Mouse (Mus musculus) lung, postnatal 10 days (tissue): ENCODE measurements around the gene Elp5.
"Not testable (repeated sequence)": the region's sequence is repeated elsewhere in the genome, so short reads cannot be mapped to it uniquely, and the experiment has no call there.

Source experiments
- DNase-seq: peaks from one replicate; pipeline ENCODE4 v3.0.0; 2021

Elp5 gene

GRCm38 (mm10) chr11:69982225-69982624 lies at the start of gene Elp5:
TSS of gene Elp5 (minus strand) at chr11:69982517.
- no peak for DNase-seq

DNA sequence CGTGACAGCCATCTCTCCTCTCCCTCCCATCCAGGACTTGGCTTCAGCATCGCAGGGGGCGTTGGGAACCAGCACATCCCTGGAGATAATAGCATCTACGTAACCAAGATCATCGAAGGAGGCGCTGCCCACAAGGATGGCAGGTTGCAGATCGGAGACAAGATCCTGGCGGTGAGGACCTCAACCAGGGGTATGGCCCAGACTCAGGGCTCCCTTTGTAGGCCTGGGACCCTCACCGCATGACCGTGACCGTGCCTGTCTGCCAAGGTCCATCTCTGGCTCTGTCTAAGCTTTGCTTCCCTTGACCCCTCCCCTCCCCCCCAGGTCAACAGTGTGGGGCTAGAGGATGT lies 49.0 kb upstream of the Elp5 start:
- no peak for DNase-seq

DNA sequence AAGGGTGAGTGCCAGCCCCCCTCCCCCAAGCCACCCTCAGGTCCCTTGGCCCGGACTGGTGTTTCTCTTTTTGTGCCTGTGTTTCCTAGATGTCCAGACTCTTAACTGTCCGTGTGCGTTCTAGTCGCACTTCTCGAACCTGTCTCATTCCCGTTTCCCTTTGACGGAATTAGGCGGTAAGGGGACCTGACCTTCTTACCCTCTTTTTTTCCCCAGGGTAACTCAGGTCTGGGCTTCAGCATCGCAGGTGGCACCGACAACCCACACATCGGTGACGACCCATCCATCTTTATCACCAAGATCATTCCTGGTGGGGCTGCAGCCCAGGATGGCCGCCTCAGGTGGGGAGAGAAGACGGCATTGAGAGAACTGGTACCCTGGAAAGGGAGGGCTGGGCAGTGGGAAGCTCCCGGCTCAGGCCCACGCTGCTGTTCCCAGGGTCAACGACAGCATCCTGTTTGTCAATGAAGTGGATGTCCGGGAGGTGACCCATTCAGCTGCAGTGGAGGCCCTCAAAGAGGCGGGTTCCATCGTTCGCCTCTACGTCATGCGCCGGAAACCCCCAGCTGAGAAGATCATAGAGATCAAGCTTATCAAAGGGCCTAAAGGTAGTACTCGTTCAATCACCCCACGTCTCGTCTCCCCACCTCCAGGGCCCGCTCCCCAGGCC lies 48.5 kb upstream of the Elp5 start:
- no peak for DNase-seq

DNA sequence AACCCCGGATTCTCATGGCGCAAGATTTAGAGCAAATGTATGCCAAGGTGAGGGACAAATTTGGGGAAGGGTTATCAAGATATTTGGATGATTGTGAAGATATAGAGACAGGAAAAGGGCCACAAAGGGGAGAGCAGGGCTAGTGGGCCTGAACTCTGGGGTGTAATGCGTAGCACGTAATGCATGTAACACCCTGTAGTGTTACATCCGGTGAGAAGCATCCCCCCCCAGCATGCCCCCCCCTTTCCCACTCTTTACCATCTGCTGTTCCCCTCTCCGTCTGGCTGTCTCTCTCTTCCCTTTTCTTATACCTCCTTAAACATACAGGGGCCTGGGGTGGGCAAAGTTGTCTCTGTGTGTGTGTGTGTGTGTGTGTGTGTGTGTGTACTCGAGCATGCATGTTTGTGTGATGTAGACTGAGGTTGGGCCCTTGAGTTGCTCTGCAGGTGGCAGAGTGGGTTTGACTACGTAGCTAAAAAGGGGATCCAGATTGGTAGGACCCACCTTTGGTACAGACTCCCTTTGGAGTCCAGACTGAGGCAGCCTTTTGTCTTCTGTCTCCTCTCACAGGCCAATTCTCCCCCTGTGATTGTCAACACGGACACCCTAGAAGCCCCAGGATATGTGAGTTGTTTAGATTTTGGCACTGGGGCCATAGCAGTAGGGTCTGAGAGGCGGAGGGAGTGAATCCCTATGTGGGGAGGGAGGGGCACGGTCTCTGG lies 47.7 kb upstream of the Elp5 start:
- DNase-seq = no peak

GRCm38 (mm10) chr11:70029130-70029801 lies 46.9 kb upstream of the Elp5 start:
- peak; percentile 89 for DNase-seq

GRCm38 (mm10) chr11:70028401-70029129 lies 46.2 kb upstream of the Elp5 start:
- peak; percentile 54 for DNase-seq

- DNase-seq = peak; percentile 76
These were observed 45.1 kb upstream of the Elp5 start for GRCm38 (mm10) chr11:70027397-70027796.

GRCm38 (mm10) chr11:70026689-70027088 lies 44.4 kb upstream of the Elp5 start:
- DNase-seq = peak; percentile 86

- DNase-seq = no peak
These were observed 41.8 kb upstream of the Elp5 start for GRCm38 (mm10) chr11:70024151-70024514.

DNA sequence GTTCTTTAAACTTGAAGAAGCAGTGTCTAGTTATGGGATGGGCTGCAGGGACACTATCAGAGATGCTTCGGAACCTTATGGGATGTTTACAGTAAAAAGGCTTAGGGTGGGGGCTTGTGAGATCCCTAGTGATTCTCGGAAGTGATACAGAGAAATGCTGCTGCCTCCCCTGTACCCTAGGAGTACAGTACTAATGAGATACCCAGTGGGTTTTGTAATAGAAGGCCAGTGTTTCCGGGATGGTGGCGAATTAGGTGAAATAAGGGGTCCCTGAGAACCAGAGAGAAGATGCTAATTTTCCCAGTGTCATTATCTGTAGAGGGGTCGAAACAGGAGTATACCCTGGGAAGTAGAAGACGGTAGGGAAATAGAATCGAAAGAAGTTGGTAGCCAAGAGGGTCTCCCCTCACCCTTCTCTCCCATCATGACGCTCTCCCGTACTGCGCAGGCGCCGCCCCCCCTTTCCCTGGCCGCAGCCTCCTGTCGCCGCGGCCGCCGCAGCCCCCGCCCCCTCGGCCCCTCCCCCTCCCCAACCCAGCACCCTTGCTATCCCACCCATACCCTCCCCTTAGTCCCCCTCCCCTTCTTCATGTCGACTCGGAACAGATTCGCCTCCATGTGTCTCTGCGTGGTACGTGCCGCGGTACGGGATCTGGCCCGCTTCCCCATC lies 41.3 kb upstream of the Elp5 start:
- peak; percentile 47 for DNase-seq

DNA sequence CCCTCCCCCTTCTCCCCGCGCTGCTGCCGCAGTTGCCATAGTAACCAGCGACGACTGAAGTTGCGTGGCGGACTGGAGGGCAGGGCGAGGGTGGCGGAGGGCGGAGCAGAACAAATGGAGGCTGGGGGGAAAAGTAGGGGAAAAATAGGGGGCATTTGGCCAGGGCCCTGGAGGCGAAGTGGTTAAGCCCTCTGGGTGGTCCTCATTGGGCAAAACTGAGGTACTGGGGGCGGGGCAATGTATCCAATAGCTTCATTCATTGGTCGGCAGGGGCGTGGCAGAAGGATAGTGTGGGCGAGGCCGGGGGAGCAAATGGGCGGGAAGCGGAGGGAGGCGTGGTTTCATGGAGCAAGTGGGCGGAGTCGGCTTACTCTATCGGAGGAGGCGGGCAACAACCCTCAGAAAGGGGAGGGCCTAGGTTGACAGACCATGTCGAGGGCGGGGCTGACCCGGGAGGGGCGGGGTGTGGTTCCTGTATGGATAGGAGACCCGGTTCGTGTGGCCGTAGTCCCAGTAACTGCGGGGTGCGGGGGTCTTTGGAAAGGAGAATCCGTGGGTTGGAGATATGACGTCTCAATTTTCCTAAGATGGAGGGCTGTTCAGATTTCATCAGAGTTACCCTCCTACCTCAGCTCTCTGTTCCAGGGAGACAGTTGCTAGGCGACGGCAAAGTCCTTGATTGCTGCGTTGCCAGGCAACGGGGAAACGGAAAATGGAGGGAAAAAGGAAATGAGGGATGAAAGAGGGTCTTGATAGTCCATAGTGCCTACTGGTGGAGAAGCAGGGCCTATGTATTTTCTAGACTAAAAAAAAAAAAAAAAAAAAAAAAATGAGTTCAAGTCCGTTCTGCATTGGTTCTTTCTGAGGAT lies 39.2 kb upstream of the Elp5 start:
- DNase-seq = peak; percentile 98

- peak; percentile 88 for DNase-seq
These were observed 38.5 kb upstream of the Elp5 start for GRCm38 (mm10) chr11:70020731-70021263.

- no peak for DNase-seq
These were observed 37.8 kb upstream of the Elp5 start for GRCm38 (mm10) chr11:70020022-70020631.

- no peak for DNase-seq
These were observed 37.2 kb upstream of the Elp5 start for GRCm38 (mm10) chr11:70019495-70020021.

DNA sequence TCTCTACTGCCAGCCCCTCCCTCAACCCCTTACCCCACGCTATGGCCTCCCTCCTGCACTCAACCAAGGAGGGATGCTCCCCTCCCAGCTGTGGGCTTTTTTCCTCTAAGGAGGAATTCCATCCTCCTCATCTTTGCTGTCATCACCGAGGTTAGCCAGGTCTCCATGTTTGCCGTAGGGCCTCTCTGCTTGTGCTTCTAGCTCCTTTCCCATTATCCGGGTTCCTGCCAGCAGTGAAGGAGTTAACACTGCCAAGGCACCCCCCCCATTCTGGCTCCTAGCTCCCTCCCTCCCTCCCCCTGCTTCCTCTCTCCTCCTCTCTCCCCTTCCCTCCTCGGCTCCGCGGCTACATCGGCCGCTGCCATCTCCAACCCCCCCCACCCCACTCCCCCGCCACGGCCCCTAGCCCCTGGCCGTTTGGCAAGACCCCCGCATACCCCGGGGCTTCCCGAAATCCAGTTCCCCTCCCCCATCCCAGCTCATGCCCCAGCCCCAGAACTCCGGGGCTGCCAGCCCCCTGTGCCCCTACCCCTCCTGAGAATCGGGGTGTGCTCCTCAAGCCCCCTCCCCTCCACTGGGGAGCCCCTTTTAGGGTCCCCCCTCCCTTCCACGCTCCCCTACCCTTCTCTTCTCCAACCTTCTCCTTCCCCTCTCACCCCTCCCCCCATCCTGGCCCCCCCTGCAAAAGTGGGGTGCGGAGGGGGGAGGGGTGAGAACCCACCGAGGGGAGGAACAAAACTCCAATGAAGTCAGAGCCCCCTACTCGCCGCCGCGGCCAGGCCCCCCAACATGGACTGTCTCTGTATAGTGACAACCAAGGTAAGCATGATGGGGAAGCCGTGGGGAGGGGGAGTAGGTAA lies 36.0 kb upstream of the Elp5 start:
- DNase-seq = peak; percentile 82

DNA sequence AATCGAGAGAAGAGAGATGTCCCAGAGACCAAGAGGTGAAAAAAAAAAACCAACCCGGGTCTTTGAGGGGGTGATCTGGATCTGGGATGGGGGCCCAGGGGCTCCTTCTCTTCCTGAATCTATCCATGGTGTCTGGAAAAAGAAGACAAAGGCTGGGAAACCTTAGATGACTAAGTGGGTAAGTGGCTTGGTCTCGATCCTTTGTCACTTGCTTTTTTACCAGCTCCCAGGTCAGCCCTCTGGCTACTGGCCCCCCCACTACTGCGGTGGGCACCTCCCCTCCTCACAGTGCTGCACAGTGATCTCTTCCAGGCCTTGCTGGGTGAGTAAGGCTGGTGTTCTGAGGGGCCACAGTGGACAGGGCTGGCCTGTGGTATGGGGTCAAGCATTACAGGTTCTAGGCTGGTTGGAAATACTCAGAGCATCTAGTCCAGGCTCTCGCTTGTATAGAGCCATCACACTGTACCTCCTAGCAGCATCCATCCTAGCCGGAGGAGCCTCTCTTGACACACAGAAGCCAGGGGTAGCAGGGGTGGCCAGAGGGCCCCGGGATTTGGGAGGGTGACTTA lies 35.0 kb upstream of the Elp5 start:
- DNase-seq = no peak

- DNase-seq = no peak
These were observed 34.4 kb upstream of the Elp5 start, which contains the start of gene Dlg4 for GRCm38 (mm10) chr11:70016669-70017068. TSS of gene Dlg4 (plus strand) at chr11:70016942.

GRCm38 (mm10) chr11:70016177-70016576 lies 33.9 kb upstream of the Elp5 start:
- not testable (repeated sequence) for DNase-seq

GRCm38 (mm10) chr11:70015677-70016076 lies 33.4 kb upstream of the Elp5 start:
- no peak for DNase-seq
